Mouse (Mus musculus): ENCODE data around the gene H2-T3. TPM values are rescaled to one million over a fixed set of nuclear protein-coding genes. Genes with fewer than 3 reads are reported as not detected.

H2-T3 gene
- polyA plus RNA-seq, 1 experiment from 2014 or later = 0.12 TPM

DNA sequence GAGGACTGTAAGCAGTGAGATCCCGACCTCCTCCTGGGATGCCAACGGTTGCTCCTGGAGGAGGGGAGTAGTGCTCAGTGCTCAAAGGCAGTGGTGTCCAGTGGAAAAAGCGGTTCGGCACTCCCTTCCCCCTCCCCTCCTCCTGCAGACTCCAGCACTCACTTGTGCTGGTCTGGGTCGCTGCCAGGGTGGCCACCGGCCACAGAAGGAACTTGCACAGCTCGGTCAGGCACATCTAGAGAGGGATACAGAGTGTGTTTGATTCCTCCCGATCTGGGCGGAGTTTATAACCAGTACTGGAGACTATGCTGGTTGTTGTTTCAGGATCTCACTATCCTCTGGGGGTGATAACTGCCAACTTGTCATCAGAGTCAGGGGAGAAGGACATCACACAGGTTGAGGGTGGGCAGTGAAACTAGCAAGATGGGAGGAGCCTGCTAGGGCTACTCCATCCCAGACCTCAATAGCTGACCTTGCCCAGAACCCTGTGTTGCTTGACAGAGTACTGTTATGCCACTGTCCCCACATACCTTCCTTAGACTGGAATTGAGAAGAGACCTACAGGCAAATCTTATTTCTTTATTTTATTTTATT, 35.2 kb upstream of the H2-T3 start:
- no peaks in the 10 kb centered on the region for H3K36me3 ChIP-seq (ENCODE audit: insufficient read depth, low read length)
- no peak overlapping the region for H3K9ac ChIP-seq (replicated peaks; ENCODE audit: low read depth)
- no peak overlapping the region for H3K27ac ChIP-seq (ENCODE audit: low read length)
- H3K9me3 ChIP-seq (ENCODE audit: low read length) = no peaks in the 10 kb centered on the region
- no peak for ATAC-seq
- no peak for DNase-seq (ENCODE audit: low spot score)
- TF ChIP-seq EP300 (IDR thresholded peaks at IDR 0.05) (no peak), CTCF (IDR thresholded peaks at IDR 0.05) (no peak)
- H3K4me3 ChIP-seq (ENCODE audit: low read depth, low read length) = no peak overlapping the region
- H3K27me3 ChIP-seq (replicated peaks; ENCODE audit: insufficient read depth, low read length) = peaks cover 22% of the 10 kb centered on the region
- no peaks in the 10 kb centered on the region for H3K4me1 ChIP-seq (ENCODE audit: insufficient read depth, low read depth, low read length)
- H3K4me2 ChIP-seq (replicated peaks; ENCODE audit: low read depth, low read length) = no peak overlapping the region
- WGBS = 7% methylated on average over 9 of the region's 9 CpGs

DNA sequence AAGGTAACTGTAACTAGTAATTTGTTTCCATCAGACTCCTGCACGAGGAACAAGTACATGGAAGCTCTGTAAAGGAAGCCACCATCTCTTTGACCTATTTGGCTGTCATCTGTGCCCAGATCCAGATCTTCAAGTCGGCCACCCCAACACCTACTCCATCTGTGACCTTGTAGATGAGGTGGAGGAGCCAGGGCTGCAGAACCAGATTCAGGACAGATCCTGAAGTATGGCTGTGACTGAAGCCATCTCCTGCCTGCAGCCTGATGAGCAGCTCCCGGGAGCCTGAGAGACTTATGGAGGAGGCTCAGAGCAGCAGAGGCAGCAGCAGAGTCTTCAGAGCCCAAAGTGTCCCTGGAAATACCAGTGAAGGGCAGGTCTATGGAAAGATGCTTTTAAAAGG, 34.4 kb upstream of the H2-T3 start:
- TF ChIP-seq EP300 (IDR thresholded peaks at IDR 0.05) (no peak), CTCF (IDR thresholded peaks at IDR 0.05) (no peak)
- peaks cover 15% of the 10 kb centered on the region for H3K27me3 ChIP-seq (replicated peaks; ENCODE audit: insufficient read depth, low read length)
- H3K4me2 ChIP-seq (replicated peaks; ENCODE audit: low read depth, low read length) = no peak overlapping the region
- no peaks in the 10 kb centered on the region for H3K4me1 ChIP-seq (ENCODE audit: insufficient read depth, low read depth, low read length)
- no peaks in the 10 kb centered on the region for H3K36me3 ChIP-seq (ENCODE audit: insufficient read depth, low read length)
- no peak overlapping the region for H3K4me3 ChIP-seq (ENCODE audit: low read depth, low read length)
- no peaks in the 10 kb centered on the region for H3K9me3 ChIP-seq (ENCODE audit: low read length)
- ATAC-seq (no peak), DNase-seq (ENCODE audit: low spot score) (no peak)
- H3K9ac ChIP-seq (replicated peaks; ENCODE audit: low read depth) = no peak overlapping the region
- 42% methylated on average over 3 of the region's 3 CpGs for WGBS
- no peak overlapping the region for H3K27ac ChIP-seq (ENCODE audit: low read length)

GRCm38 (mm10) chr17:36218594-36219155, 28.6 kb upstream of the H2-T3 start:
- no peak for ATAC-seq
- WGBS = 56% methylated on average over 5 of the region's 5 CpGs
- no peak for DNase-seq (ENCODE audit: low spot score)

GRCm38 (mm10) chr17:36215586-36215985, 25.5 kb upstream of the H2-T3 start:
- TF ChIP-seq EP300 (IDR thresholded peaks at IDR 0.05) = no peak
- no peak for TF ChIP-seq CTCF (IDR thresholded peaks at IDR 0.05)
- H3K4me2 ChIP-seq (replicated peaks; ENCODE audit: low read depth, low read length) = no peak overlapping the region
- H3K4me1 ChIP-seq (ENCODE audit: insufficient read depth, low read depth, low read length) = no peaks in the 10 kb centered on the region
- 7% methylated on average over 20 of the region's 20 CpGs for WGBS
- DNase-seq (ENCODE audit: low spot score) (no peak), ATAC-seq (no peak)
- H3K27me3 ChIP-seq (replicated peaks; ENCODE audit: insufficient read depth, low read length) = peaks cover 23% of the 10 kb centered on the region
- H3K4me3 ChIP-seq (ENCODE audit: low read depth, low read length) = no peak overlapping the region
- H3K36me3 ChIP-seq (ENCODE audit: insufficient read depth, low read length) = no peaks in the 10 kb centered on the region
- no peak overlapping the region for H3K27ac ChIP-seq (ENCODE audit: low read length)
- no peak overlapping the region for H3K9ac ChIP-seq (replicated peaks; ENCODE audit: low read depth)
- no peaks in the 10 kb centered on the region for H3K9me3 ChIP-seq (ENCODE audit: low read length)

More at GRCm38 (mm10) chr17:36218594-36219155, 28.6 kb upstream of the H2-T3 start:
- Histone ChIP-seq H3K4me3 (ENCODE audit: low read depth, low read length) (no peak overlapping the region), H3K27ac (ENCODE audit: low read length) (no peak overlapping the region), H3K4me2 (replicated peaks; ENCODE audit: low read depth, low read length) (no peak overlapping the region), H3K27me3 (replicated peaks; ENCODE audit: insufficient read depth, low read length) (peaks cover 23% of the 10 kb centered on the region), H3K4me1 (ENCODE audit: insufficient read depth, low read depth, low read length) (no peaks in the 10 kb centered on the region), H3K9me3 (ENCODE audit: low read length) (no peaks in the 10 kb centered on the region), H3K9ac (replicated peaks; ENCODE audit: low read depth) (no peak overlapping the region), H3K36me3 (ENCODE audit: insufficient read depth, low read length) (no peaks in the 10 kb centered on the region)
- no peak for TF ChIP-seq EP300 (IDR thresholded peaks at IDR 0.05)
- no peak for TF ChIP-seq CTCF (IDR thresholded peaks at IDR 0.05)

DNA sequence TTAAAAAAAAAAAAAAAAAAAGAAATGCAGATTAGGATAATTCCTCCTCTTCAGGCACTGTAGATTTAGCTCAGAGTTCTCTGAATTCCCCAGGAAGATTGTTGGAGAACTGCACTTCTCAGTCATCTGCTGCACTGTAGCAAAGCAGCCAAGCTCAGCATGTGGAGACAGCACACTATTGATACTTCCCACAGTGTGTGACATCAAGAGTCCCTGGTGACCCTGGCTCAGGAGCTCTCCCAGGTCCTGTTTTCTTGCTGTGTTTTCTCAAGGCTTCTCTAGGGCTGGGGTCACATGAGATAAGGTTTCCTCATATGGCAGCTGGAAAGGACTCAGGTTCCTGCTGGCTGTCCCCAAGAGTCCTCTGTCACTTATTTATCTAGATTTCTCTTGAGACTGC, 16.8 kb upstream of the H2-T3 start:
- TF ChIP-seq EP300 (IDR thresholded peaks at IDR 0.05) (no peak), CTCF (IDR thresholded peaks at IDR 0.05) (no peak)
- H3K4me2 ChIP-seq (replicated peaks; ENCODE audit: low read depth, low read length) = no peak overlapping the region
- no peaks in the 10 kb centered on the region for H3K9me3 ChIP-seq (ENCODE audit: low read length)
- H3K4me3 ChIP-seq (ENCODE audit: low read depth, low read length) = no peak overlapping the region
- peaks cover 4% of the 10 kb centered on the region; the same call in 1 of the 2 replicates for H3K4me1 ChIP-seq (ENCODE audit: insufficient read depth, low read depth, low read length)
- ATAC-seq = no peak
- no peak for DNase-seq (ENCODE audit: low spot score)
- no peak overlapping the region for H3K27ac ChIP-seq (ENCODE audit: low read length)
- 0 out of 2 replicates have a peak, but pooled peaks cover 7% of the 10 kb centered on the region for H3K27me3 ChIP-seq (replicated peaks; ENCODE audit: insufficient read depth, low read length)
- H3K36me3 ChIP-seq (ENCODE audit: insufficient read depth, low read length) = no peaks in the 10 kb centered on the region
- H3K9ac ChIP-seq (replicated peaks; ENCODE audit: low read depth) = no peak overlapping the region

DNA sequence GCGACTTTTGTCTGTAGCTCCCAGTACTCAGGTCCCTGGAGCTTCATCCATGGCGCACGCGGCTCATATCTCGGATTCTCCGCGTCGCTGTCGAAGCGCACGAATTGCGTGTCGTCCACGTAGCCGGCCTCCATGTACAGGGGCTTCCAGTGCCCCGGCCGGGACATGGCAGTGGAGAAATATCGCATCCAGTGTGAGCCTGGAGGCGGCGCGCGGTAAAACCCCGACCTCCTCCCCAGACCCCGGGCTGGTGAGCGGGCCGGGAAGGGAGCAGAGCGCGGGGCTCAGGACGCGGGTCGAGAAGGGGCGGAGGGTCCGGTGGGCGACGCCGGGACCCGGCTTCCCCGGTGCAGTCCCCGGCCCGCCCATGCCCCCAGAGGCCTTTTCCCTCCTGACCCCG, 15.8 kb upstream of the H2-T3 start:
- peak overlapping the region; percentile 2; the same call in 1 of the 2 replicates for H3K9ac ChIP-seq (replicated peaks; ENCODE audit: low read depth)
- TF ChIP-seq CTCF (IDR thresholded peaks at IDR 0.05) (no peak), EP300 (IDR thresholded peaks at IDR 0.05) (no peak)
- H3K9me3 ChIP-seq (ENCODE audit: low read length) = no peaks in the 10 kb centered on the region
- peaks cover 4% of the 10 kb centered on the region; the same call in 1 of the 2 replicates for H3K4me1 ChIP-seq (ENCODE audit: insufficient read depth, low read depth, low read length)
- peak overlapping the region; percentile 47 for H3K4me3 ChIP-seq (ENCODE audit: low read depth, low read length)
- no peak for DNase-seq (ENCODE audit: low spot score)
- no peaks in the 10 kb centered on the region for H3K36me3 ChIP-seq (ENCODE audit: insufficient read depth, low read length)
- under 1% methylated on average over 40 of the region's 41 CpGs for WGBS
- H3K27me3 ChIP-seq (replicated peaks; ENCODE audit: insufficient read depth, low read length) = 0 out of 2 replicates have a peak, but pooled peaks cover 7% of the 10 kb centered on the region
- peak; percentile 38 for ATAC-seq
- H3K27ac ChIP-seq (ENCODE audit: low read length) = no peak overlapping the region
- peak overlapping the region; percentile 85 for H3K4me2 ChIP-seq (replicated peaks; ENCODE audit: low read depth, low read length)

All from lung, postnatal 0 days (tissue).